16 mouse cellular contexts compared by ENCODE assay signal in the genomic region with DNA sequence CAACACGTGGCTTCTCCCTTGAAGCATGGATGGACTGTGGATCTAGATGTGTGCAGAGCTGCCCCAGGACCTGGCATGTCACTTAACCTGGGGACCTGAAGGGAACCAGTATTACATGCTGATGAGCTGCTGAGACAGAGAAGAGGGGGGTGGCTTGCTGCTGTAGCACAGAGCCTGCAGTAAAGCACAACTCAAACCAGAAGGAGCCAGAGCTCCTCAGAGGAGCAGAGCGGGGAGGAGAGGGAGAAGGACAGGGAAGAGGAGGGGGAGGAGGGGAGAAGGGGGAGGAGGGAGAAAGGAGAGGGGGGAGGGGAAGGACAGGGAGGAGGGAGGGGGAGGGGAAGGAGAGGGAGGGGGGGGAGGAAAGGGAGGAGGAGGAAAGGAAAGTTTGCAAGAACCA. TPM values are rescaled to one million over a fixed set of nuclear protein-coding genes. Genes with fewer than 3 reads are reported as not detected.
"Had no signal": no experiment of that assay in that cellular context is flagged by ENCODE, and none has a peak within 500 bp of the region (broad histone marks: within the 10 kb centered on the region; RNA-seq: fewer than 3 reads in every experiment).

No protein-coding gene starts in this region.

- H3K4me3 ChIP-seq: liver, embryonic 13.5 days; lung, embryonic 15.5 days; megakaryocyte, embryonic 14.5 days had no signal

- H3K9ac ChIP-seq: liver, embryonic 13.5 days; liver, postnatal 0 days; lung, embryonic 15.5 days had no signal

- H3K4me2 ChIP-seq: liver, embryonic 13.5 days; lung, embryonic 15.5 days; midbrain, embryonic 11.5 days had no signal

- ATAC-seq: liver, postnatal 0 days; midbrain, embryonic 16.5 days had no signal

- H3K36me3 ChIP-seq: liver, embryonic 13.5 days; lung, embryonic 15.5 days had no signal

- H3K27me3 ChIP-seq: liver, embryonic 13.5 days; lung, embryonic 15.5 days had no signal

- DNase-seq: kidney, adult 18-20 months; kidney, postnatal 25 days; liver; liver, embryonic 13.5 days; liver, postnatal 0 days; lung, postnatal 14 days; right cerebral cortex, adult 18-20 months; right cerebral cortex, postnatal 25 days; thymus, postnatal 4 days had no signal

- H3K9me3 ChIP-seq: liver, embryonic 13.5 days; lung, embryonic 15.5 days; megakaryocyte, embryonic 14.5 days had no signal

- H3K4me1 ChIP-seq: liver, embryonic 13.5 days had no signal

- H3K27ac ChIP-seq: liver, embryonic 13.5 days; lung, embryonic 15.5 days; macrophage had no signal

RNA-seq across cellular contexts. Expression of gene Rnf112, which starts 17.6 kb away (rescaled TPM):
- polyA plus RNA-seq: macrophage; thymus, postnatal 0 days had no signal

RNA-seq across cellular contexts. Expression of gene Mfap4, which starts 48.9 kb away (rescaled TPM):
- polyA plus RNA-seq: macrophage had no signal

RNA-seq across cellular contexts. Expression of gene Slc47a1, which starts 58.2 kb away (rescaled TPM):
- polyA plus RNA-seq: macrophage; neural tube, embryonic 14.5 days had no signal
